Mouse (Mus musculus) heart, adult 18-20 months (tissue): ENCODE data around the gene Bex4. TPM values are rescaled to one million over a fixed set of nuclear protein-coding genes. Genes with fewer than 3 reads are reported as not detected.
"Not testable (repeated sequence)": the region's sequence is repeated elsewhere in the genome, so short reads cannot be mapped to it uniquely, and the experiment has no call there.

Experiments
- DNase-seq, 2 experiments: peaks; one replicate each; pipeline ENCODE4 v3.0.0; 2021 to 2022; ENCODE audit warnings: mixed read lengths in 1 of 2
- long read RNA-seq, 2 experiments: library from polyadenylated mRNA; stranded (forward); transcript quantifications; one replicate each; pipeline ENCODE4 v2.0.0; 2021
- total RNA-seq, 2 experiments: library from RNA; stranded (reverse); gene quantifications; 2 replicates each; pipeline ENCODE4 v1.2.3; 2021

The Bex4 gene
- total RNA-seq, result under 1 TPM; 0.87 to 0.98 TPM
- long read RNA-seq, experiment 1, partial matches to known transcripts, result 0 of 1 reads
- long read RNA-seq, experiment 1, other reads (novel, unspliced or antisense), result 0 of 1 reads
- long read RNA-seq, experiment 2, partial matches to known transcripts, result 0 of 1 reads
- long read RNA-seq, experiment 2, other reads (novel, unspliced or antisense), result 0 of 1 reads

GRCm38 (mm10) chrX:136138827-136139639 is at the start of gene Bex4:
Bex4 (plus strand) TSS chrX:136138996.
- DNase-seq, result not testable (repeated sequence)

- no peak for DNase-seq
These were observed 46.1 kb upstream of the Bex4 start for GRCm38 (mm10) chrX:136092497-136093279.

- no peak for DNase-seq
These were observed 44.4 kb upstream of the Bex4 start for GRCm38 (mm10) chrX:136094421-136094820.

GRCm38 (mm10) chrX:136104046-136104723 is 34.6 kb upstream of the Bex4 start:
- no peak for DNase-seq

GRCm38 (mm10) chrX:136104724-136105088 is 34.1 kb upstream of the Bex4 start:
- no peak for DNase-seq

GRCm38 (mm10) chrX:136107942-136108341 is 30.9 kb upstream of the Bex4 start:
- DNase-seq, result peak in 1 of 2 experiments; percentile 33

- DNase-seq, result no peak
These were observed 23.8 kb upstream of the Bex4 start for GRCm38 (mm10) chrX:136115015-136115414.

- no peak for DNase-seq
These were observed 23.3 kb upstream of the Bex4 start for GRCm38 (mm10) chrX:136115419-136115961.

- no peak for DNase-seq
These were observed 11.6 kb upstream of the Bex4 start for GRCm38 (mm10) chrX:136127038-136127743.

- DNase-seq, result peak; percentile 2 to 11
These were observed 11.1 kb upstream of the Bex4 start for GRCm38 (mm10) chrX:136127744-136128064.

GRCm38 (mm10) chrX:136135559-136135958 is 3.2 kb upstream of the Bex4 start:
- DNase-seq, result no peak

GRCm38 (mm10) chrX:136139640-136140004 is 826 bp downstream of the Bex4 start:
- DNase-seq, result not testable (repeated sequence)

- DNase-seq, result no peak
These were observed 2.6 kb downstream of the Bex4 start for GRCm38 (mm10) chrX:136141385-136141784.

GRCm38 (mm10) chrX:136143711-136144110 is 4.9 kb downstream of the Bex4 start:
- no peak for DNase-seq

- no peak for DNase-seq
These were observed 5.4 kb downstream of the Bex4 start for GRCm38 (mm10) chrX:136144195-136144594.

GRCm38 (mm10) chrX:136170625-136171024 is 31.8 kb downstream of the Bex4 start:
- DNase-seq, result peak in 1 of 2 experiments; percentile 6

- peak; percentile 59 to 66 for DNase-seq
These were observed 32.7 kb downstream of the Bex4 start for GRCm38 (mm10) chrX:136171189-136172117.

- DNase-seq, result peak; percentile 83 to 87
These were observed 33.3 kb downstream of the Bex4 start, which contains the start of gene Tceal8 for GRCm38 (mm10) chrX:136172118-136172551. Tceal8 (minus strand) TSS chrX:136172342.

- DNase-seq, result peak in 1 of 2 experiments; percentile 3
These were observed 34.0 kb downstream of the Bex4 start for GRCm38 (mm10) chrX:136172786-136173185.

GRCm38 (mm10) chrX:136180897-136181553 is 42.2 kb downstream of the Bex4 start:
- no peak for DNase-seq
